Mouse (Mus musculus): ENCODE measurements around the gene Cant1. TPM values are rescaled to one million over a fixed set of nuclear protein-coding genes. Genes with fewer than 3 reads are reported as not detected.
"Not testable (repeated sequence)": the region's sequence is repeated elsewhere in the genome, so short reads cannot be mapped to it uniquely, and the experiment has no call there.

Gene Cant1
- polyA plus RNA-seq, 1 experiment from 2014 or later: 26.0 TPM

GRCm38 (mm10) chr11:118393991-118394390 is 24.9 kb downstream of the Cant1 start:
- ATAC-seq: no peak
- H3K4me2 ChIP-seq (ENCODE audit: low read length): no peak overlapping the region
- no peak overlapping the region for H3K4me3 ChIP-seq (replicated peaks; ENCODE audit: low read length)
- no peaks in the 10 kb centered on the region for H3K27me3 ChIP-seq (replicated peaks; ENCODE audit: control insufficient read depth, insufficient read depth, low read length)
- H3K27ac ChIP-seq (ENCODE audit: low read length): no peak overlapping the region
- WGBS: 70% methylated on average over 5 of the region's 5 CpGs
- no peaks in the 10 kb centered on the region for H3K4me1 ChIP-seq (replicated peaks; ENCODE audit: control insufficient read depth, insufficient read depth, low read length)
- no peaks in the 10 kb centered on the region for H3K36me3 ChIP-seq (ENCODE audit: control insufficient read depth, insufficient read depth)
- no peak overlapping the region for H3K9ac ChIP-seq (replicated peaks; ENCODE audit: low read depth, low read length)
- H3K9me3 ChIP-seq (ENCODE audit: control insufficient read depth, low read length): no peaks in the 10 kb centered on the region

DNA sequence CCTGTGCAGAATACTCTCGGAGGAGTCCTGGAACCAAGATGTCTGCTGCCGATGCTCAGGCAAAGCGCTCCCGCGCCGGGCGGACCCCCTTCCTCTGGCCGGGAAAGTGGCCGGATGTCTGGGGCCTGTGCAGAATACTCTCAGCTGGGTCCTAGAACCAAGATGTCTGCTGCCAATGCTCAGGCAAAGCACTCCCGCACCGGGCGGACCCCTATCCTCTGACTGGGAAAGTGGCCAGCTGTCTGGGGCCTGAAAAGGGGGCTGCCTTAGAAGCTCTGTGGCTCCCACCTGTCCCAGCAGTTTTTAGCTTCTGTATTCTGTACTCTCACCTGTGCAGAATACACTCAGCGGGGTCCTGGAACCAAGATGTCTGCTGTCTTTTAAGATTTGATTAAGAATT is 31.1 kb downstream of the Cant1 start:
- not testable (repeated sequence) for H3K4me2 ChIP-seq (ENCODE audit: low read length); H3K36me3 ChIP-seq (ENCODE audit: control insufficient read depth, insufficient read depth); H3K9ac ChIP-seq (replicated peaks; ENCODE audit: low read depth, low read length); H3K4me1 ChIP-seq (replicated peaks; ENCODE audit: control insufficient read depth, insufficient read depth, low read length); H3K27ac ChIP-seq (ENCODE audit: low read length); ATAC-seq; H3K4me3 ChIP-seq (replicated peaks; ENCODE audit: low read length); H3K9me3 ChIP-seq (ENCODE audit: control insufficient read depth, low read length); H3K27me3 ChIP-seq (replicated peaks; ENCODE audit: control insufficient read depth, insufficient read depth, low read length)
- WGBS: 86% methylated on average over 13 of the region's 13 CpGs

- no peak overlapping the region for H3K9ac ChIP-seq (replicated peaks; ENCODE audit: low read depth, low read length)
- no peaks in the 10 kb centered on the region for H3K27me3 ChIP-seq (replicated peaks; ENCODE audit: control insufficient read depth, insufficient read depth, low read length)
- no peaks in the 10 kb centered on the region for H3K36me3 ChIP-seq (ENCODE audit: control insufficient read depth, insufficient read depth)
- H3K4me1 ChIP-seq (replicated peaks; ENCODE audit: control insufficient read depth, insufficient read depth, low read length): 0 out of 2 replicates have a peak, but pooled peaks cover 3% of the 10 kb centered on the region
- no peaks in the 10 kb centered on the region for H3K9me3 ChIP-seq (ENCODE audit: control insufficient read depth, low read length)
- H3K4me3 ChIP-seq (replicated peaks; ENCODE audit: low read length): no peak overlapping the region
- H3K27ac ChIP-seq (ENCODE audit: low read length): no peak overlapping the region
- ATAC-seq: peak; percentile 38; the same call in 1 of the 2 replicates
- no peak overlapping the region for H3K4me2 ChIP-seq (ENCODE audit: low read length)
- WGBS: 45% methylated on average over 11 of the region's 11 CpGs
Measured at GRCm38 (mm10) chr11:118379251-118380009, 39.5 kb downstream of the Cant1 start.

- Histone ChIP-seq H3K9me3 (ENCODE audit: control insufficient read depth, low read length) (no peaks in the 10 kb centered on the region), H3K4me2 (ENCODE audit: low read length) (no peak overlapping the region), H3K4me1 (replicated peaks; ENCODE audit: control insufficient read depth, insufficient read depth, low read length) (0 out of 2 replicates have a peak, but pooled peaks cover 3% of the 10 kb centered on the region), H3K4me3 (replicated peaks; ENCODE audit: low read length) (no peak overlapping the region), H3K9ac (replicated peaks; ENCODE audit: low read depth, low read length) (no peak overlapping the region), H3K27ac (ENCODE audit: low read length) (no peak overlapping the region; the same call in 1 of the 2 replicates), H3K27me3 (replicated peaks; ENCODE audit: control insufficient read depth, insufficient read depth, low read length) (no peaks in the 10 kb centered on the region), H3K36me3 (ENCODE audit: control insufficient read depth, insufficient read depth) (no peaks in the 10 kb centered on the region)
- ATAC-seq: no peak
- WGBS: 82% methylated on average over 6 of the region's 6 CpGs
Measured at GRCm38 (mm10) chr11:118378656-118379055, 40.2 kb downstream of the Cant1 start.

- H3K9me3 ChIP-seq (ENCODE audit: control insufficient read depth, low read length); H3K4me3 ChIP-seq (replicated peaks; ENCODE audit: low read length); H3K9ac ChIP-seq (replicated peaks; ENCODE audit: low read depth, low read length); H3K4me2 ChIP-seq (ENCODE audit: low read length); H3K27me3 ChIP-seq (replicated peaks; ENCODE audit: control insufficient read depth, insufficient read depth, low read length); H3K27ac ChIP-seq (ENCODE audit: low read length); ATAC-seq; H3K4me1 ChIP-seq (replicated peaks; ENCODE audit: control insufficient read depth, insufficient read depth, low read length); H3K36me3 ChIP-seq (ENCODE audit: control insufficient read depth, insufficient read depth): not testable (repeated sequence)
Measured at GRCm38 (mm10) chr11:118376323-118376722, 42.6 kb downstream of the Cant1 start.

DNA sequence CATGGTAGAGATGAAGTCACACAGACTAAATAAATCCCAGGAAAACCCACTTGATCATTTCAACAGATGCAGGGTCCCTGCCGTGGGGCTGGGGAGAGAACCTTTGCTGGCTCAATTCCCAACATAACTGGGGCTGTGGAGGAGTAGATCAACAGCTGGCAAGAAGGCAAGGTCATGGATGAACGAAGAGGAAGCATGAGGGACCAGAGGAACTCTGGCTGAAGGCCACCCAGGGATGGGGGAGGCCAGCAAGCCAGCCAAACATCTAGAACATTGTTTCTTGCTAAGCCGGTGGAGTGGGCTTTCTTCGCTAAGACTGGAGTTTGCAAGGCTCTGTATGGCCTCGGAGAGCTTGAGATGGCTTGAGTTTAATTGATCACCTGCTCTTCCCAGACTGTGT is 43.0 kb downstream of the Cant1 start:
- 85% methylated on average over 5 of the region's 5 CpGs for WGBS
- Histone ChIP-seq H3K36me3 (ENCODE audit: control insufficient read depth, insufficient read depth) (no peaks in the 10 kb centered on the region), H3K9me3 (ENCODE audit: control insufficient read depth, low read length) (no peaks in the 10 kb centered on the region), H3K27ac (ENCODE audit: low read length) (no peak overlapping the region), H3K4me3 (replicated peaks; ENCODE audit: low read length) (no peak overlapping the region), H3K4me1 (replicated peaks; ENCODE audit: control insufficient read depth, insufficient read depth, low read length) (0 out of 2 replicates have a peak, but pooled peaks cover 3% of the 10 kb centered on the region), H3K4me2 (ENCODE audit: low read length) (no peak overlapping the region), H3K27me3 (replicated peaks; ENCODE audit: control insufficient read depth, insufficient read depth, low read length) (no peaks in the 10 kb centered on the region), H3K9ac (replicated peaks; ENCODE audit: low read depth, low read length) (no peak overlapping the region)
- no peak for ATAC-seq

DNA sequence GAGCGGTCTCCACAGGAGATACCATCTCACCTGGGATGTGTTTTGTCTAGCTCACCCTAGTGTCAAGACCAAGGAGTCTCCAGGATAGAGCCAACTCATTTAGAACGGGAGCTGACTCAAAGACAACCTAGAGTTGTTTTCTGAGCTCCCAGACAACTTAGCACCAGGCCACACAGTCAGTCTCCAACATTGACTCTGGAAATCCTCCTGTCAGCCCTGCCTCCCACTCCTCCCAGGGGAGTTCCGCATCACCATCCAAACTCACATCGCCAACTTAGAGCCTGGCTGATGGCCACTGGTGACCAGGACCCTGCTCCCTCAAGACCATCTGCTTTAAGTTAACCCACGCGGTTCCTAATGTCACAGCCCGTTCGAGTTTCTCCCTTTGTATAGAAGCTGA is 43.4 kb downstream of the Cant1 start:
- 90% methylated on average over 8 of the region's 8 CpGs for WGBS
- H3K9ac ChIP-seq (replicated peaks; ENCODE audit: low read depth, low read length): no peak overlapping the region
- 0 out of 2 replicates have a peak, but pooled peaks cover 3% of the 10 kb centered on the region for H3K4me1 ChIP-seq (replicated peaks; ENCODE audit: control insufficient read depth, insufficient read depth, low read length)
- no peak overlapping the region for H3K27ac ChIP-seq (ENCODE audit: low read length)
- H3K36me3 ChIP-seq (ENCODE audit: control insufficient read depth, insufficient read depth): no peaks in the 10 kb centered on the region
- no peak overlapping the region for H3K4me2 ChIP-seq (ENCODE audit: low read length)
- no peaks in the 10 kb centered on the region for H3K9me3 ChIP-seq (ENCODE audit: control insufficient read depth, low read length)
- H3K27me3 ChIP-seq (replicated peaks; ENCODE audit: control insufficient read depth, insufficient read depth, low read length): no peaks in the 10 kb centered on the region
- no peak for ATAC-seq
- no peak overlapping the region for H3K4me3 ChIP-seq (replicated peaks; ENCODE audit: low read length)

GRCm38 (mm10) chr11:118375006-118375405 is 43.9 kb downstream of the Cant1 start:
- Histone ChIP-seq H3K9ac (replicated peaks; ENCODE audit: low read depth, low read length) (no peak overlapping the region), H3K9me3 (ENCODE audit: control insufficient read depth, low read length) (no peaks in the 10 kb centered on the region), H3K27ac (ENCODE audit: low read length) (no peak overlapping the region), H3K4me2 (ENCODE audit: low read length) (no peak overlapping the region), H3K27me3 (replicated peaks; ENCODE audit: control insufficient read depth, insufficient read depth, low read length) (no peaks in the 10 kb centered on the region), H3K4me3 (replicated peaks; ENCODE audit: low read length) (no peak overlapping the region), H3K36me3 (ENCODE audit: control insufficient read depth, insufficient read depth) (no peaks in the 10 kb centered on the region), H3K4me1 (replicated peaks; ENCODE audit: control insufficient read depth, insufficient read depth, low read length) (0 out of 2 replicates have a peak, but pooled peaks cover 3% of the 10 kb centered on the region)
- ATAC-seq: no peak

DNA sequence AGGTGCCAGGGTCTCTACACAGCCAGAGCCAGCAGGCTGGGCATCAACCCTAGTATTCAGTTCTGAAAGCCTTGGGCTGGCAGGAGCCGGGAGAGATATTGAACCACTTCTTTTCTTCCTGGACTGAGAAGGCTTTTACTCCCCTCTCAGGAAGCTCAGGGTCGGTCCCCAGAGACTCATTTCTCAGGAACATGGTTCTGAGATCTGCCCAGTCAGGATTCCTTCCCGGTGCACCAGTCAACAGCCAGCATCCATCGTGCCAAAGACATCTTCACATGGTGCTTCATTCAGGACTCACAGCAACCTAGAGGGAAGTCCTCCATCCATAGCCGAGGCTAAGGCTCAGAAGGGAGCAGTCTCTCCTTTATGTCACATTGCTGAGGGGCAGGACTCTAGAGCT is 44.4 kb downstream of the Cant1 start:
- no peaks in the 10 kb centered on the region for H3K27me3 ChIP-seq (replicated peaks; ENCODE audit: control insufficient read depth, insufficient read depth, low read length)
- WGBS: 65% methylated on average over 5 of the region's 5 CpGs
- H3K9ac ChIP-seq (replicated peaks; ENCODE audit: low read depth, low read length): no peak overlapping the region
- ATAC-seq: no peak
- no peak overlapping the region for H3K4me2 ChIP-seq (ENCODE audit: low read length)
- H3K4me3 ChIP-seq (replicated peaks; ENCODE audit: low read length): no peak overlapping the region
- H3K27ac ChIP-seq (ENCODE audit: low read length): no peak overlapping the region
- H3K36me3 ChIP-seq (ENCODE audit: control insufficient read depth, insufficient read depth): no peaks in the 10 kb centered on the region
- 0 out of 2 replicates have a peak, but pooled peaks cover 3% of the 10 kb centered on the region for H3K4me1 ChIP-seq (replicated peaks; ENCODE audit: control insufficient read depth, insufficient read depth, low read length)
- no peaks in the 10 kb centered on the region for H3K9me3 ChIP-seq (ENCODE audit: control insufficient read depth, low read length)
